Mouse (Mus musculus): ENCODE data around the gene Grid1.

The Grid1 gene

DNA sequence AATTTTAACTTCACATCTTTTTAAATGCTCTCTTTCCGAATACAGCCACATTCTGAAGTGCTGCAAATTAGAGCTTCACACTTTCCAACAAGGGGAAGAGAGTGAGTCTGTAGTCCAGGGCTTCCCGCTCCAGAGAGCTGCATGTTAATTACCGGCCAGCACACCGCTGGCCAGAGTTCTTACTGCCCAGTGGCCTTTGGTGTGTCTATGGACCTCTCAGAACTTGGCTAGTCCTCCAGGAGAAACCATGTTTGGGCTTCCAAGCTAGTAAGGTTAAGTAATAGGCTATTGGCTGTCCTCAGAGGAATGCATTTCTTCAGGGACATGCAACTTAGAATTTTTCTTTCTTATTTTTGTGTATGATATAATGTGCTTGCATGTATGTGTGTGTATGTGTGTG is 301.0 kb downstream of the Grid1 start:
- peak; percentile 8 to 56 for DNase-seq

DNA sequence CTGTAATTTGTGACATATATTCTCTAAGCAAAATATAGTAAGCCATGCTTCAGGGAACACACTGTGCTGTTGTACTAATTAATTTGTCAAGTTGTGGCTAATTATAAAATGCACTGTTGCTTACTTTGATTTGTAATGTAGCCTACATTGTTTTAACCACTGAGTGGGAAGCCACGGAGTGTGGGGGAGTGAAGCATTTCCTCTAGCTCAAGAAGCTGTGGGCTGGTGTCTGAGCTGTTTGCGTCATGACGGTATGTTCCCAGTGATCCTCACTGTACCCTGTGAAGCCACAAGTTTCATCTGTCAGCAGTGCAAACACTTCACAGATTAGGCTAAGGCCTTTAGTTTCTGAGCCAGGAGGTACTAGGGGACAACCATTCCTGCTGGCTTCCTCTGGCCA is 302.2 kb downstream of the Grid1 start:
- no peak for DNase-seq

DNA sequence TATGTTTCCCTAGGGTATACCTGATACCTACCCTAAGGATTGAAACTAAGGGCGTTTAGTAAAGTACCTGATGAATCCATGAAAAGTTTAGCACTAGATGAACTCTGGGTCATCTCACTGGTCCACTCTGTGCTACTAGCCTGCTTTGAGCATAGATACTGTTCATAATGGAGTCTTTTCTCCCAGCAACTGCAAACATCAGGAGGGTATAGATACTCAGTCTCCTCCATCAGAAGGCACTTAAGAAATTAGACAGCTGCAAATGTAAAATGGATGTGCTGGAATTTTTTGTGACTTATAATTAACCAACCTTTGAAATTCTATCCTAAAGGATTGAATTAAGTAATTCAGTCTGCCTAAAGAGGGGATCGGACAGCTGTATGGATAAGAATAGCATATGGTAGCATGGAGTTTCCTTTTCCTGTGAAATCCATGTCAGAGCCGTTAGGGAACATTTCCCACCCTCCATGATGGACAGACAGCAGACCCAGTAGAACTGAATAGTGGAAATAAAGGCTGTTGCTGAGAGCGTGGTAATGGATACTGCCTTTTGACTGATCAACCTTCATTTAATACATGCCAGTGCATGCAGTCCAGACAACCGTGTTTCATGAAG is 303.5 kb downstream of the Grid1 start:
- DNase-seq, result no peak

DNA sequence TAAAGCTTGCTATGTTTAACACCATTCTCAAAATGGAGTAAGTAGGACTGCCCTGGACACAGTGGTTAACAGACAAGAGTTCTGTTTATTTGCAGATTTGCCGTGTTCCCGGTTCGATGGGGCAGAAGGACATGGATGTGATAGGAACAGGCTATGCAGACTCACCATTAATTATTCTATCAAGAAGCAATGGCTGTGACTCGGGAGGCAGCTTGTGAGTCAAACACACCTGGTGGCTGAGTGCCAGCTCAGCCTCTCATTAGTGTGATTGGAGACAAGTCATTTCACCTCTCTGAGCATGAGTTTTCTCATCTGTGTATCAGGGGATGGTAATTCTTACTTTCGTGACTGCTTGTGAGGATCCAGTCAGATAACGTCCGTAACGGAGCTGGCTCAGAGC is 307.7 kb downstream of the Grid1 start:
- no peak for DNase-seq

DNA sequence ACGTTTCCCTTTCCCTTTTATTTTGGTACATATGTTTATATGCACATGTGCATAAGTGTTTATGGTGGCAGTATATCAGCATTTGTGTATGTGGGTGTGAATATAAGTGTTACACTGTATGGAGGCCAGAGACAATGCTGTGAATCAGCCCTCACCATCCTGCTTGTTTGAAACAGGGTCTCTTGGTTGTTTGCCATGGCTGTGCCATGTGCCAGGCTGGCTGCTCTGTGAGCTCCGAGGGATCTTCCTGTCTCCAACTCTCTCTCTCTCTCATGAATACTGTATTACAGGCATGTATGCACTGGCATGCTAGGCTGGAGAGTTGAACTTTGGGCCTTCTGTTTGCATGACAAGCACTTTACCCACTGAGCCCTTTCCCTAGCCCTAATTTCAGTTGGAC is 315.1 kb downstream of the Grid1 start:
- no peak for DNase-seq

DNA sequence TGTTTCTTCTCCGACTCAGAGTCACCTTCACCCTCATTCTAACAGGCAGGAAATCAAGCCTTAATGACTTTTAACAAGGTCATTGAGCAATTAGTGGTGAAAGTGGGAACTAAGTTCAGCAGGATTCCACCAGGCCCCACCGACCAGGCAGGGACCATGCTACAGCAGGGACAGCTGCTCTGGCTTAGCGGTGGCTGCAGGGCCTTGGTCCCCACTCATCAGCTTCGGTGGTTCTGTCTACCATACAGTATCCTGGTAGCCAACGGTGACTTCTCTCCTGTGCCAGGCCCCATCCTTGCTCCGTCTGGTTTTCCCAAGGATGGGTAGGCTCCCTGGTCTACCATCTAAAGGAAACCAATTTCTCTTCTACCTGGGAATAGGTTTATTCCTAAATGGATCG is 318.2 kb downstream of the Grid1 start:
- no peak for DNase-seq

DNA sequence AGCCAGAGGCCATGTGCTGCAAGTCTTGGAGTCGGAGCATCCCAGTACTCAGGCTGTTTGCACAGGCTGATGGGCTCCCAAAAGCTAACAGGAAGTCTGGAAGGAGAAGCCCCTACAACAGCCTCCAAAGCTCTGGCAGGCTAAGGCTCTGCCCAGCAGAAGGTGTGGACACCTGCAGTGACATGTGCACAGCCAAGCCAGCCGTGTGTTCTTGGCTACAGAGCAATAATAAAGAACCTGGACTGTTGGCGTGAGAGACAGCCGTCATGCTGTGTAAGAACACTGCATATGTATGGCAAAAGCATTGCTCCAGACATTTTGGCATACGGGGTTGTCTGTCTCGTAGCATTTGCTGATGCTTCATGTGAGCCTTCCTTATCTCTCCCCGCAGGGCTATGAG is 319.9 kb downstream of the Grid1 start:
- DNase-seq, result no peak

DNA sequence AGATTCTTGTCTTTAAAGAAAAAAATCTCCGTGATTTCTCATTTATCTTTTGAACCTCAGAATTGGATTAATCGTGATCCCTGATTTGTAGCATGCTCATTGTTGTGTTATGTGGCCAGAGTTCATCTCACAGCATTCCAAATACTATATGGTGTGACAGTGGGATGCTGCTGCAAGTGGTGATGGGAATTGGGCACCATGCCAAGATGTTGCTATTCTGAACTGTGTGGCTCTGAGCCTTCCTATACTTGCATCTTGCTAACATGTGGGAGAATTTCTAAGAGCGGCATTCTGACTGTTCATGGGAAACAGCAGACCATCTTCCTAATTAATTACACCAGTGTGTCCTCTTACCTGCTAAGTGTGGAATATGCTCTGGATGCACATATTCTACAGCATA is 332.5 kb downstream of the Grid1 start:
- no peak for DNase-seq

DNA sequence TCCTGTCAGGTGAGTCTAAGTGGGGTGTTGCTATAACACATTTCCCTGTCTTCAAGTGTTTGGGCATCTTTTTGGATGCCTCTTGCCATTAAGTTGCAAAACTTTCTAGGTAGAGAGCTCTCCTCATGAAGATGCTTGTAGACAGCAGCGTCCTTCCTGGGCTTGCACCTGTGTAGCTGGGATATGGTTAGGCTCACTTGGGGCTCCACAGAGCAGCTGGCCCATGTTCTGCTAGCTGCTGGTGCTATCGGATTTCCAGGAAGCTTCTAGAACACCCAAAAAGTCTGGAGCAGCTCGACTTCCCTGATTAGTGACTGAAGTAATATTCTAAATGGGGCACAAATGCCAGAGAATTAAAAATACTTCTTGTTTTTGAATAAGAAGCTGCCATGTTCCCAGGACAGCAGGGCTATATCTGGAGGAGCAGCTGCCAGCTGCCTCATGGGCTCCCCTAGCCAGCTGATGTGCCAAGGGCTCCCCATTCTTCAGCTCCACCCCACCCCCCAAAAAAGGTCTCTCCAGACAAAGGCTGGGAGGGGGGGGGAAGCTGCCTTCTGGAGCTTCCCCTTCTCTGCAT is 333.9 kb downstream of the Grid1 start:
- no peak for DNase-seq

DNA sequence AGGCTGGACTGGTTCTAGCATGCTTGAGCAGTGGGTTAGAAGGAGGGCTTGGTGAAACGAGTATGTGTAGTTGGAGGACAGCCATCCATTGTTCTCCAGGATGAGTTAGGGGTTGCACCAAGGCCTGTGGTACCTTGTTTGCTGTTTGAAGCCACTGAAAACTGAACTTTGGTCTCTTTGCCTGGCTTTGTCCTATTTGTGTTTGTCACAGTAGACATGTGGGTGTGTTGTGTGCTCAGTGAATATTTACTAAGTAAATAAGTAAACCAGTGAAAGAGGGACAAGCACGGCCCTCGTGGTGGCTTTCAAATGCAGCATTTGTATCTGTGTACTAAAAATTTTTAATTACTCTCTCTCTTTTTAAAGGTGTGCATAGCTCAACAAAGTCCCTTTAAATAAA is 334.5 kb downstream of the Grid1 start:
- peak in 1 of 2 experiments; percentile 16 for DNase-seq

DNA sequence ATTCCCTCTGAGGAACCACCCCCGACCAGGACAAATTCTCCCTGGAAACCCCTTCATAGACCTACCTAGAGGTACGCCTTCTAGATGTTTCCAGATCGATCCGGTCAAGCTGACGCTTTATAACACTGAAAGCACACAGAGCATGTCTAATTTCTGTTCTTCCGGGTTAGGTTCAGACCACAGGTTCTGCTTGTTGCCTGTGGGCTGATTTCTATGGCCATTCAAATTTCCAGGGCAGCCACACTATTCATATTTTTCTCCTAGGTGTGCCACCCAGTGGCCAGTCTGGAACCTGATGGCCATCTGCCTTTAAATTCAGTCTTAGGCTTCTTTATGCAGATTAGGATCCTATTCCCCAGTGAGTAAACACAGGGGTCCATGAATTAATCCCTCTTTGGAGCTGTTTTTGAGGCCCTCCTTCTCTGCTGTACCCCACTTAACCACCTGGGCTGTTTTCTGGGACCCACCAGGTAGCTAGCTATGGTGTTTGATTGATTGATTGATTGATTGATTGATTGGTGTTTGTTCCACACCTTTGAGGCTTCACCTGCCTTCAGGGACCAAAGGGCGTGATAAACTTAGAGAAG is 337.3 kb downstream of the Grid1 start:
- DNase-seq, result peak in 1 of 2 experiments; percentile 40

DNA sequence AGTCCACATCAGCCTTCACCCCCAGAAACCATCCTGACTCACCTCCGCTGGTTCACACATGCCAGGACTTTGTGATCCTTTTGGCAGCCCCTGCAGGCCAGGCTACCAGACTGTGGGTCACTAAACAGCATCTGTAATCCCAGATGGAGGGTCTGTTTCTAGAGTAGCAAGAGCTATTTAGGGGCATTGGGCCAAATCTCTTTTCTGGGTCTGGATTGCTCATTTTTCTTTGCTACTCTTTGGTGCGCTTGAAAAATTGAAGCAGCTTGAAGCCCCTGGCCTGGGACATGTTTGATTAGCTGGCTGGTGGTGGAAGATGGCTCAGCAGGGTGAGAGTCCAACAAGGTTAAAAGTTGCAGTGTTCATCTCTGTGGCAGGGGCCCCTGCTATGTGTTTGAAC is 339.4 kb downstream of the Grid1 start:
- no peak for DNase-seq

DNA sequence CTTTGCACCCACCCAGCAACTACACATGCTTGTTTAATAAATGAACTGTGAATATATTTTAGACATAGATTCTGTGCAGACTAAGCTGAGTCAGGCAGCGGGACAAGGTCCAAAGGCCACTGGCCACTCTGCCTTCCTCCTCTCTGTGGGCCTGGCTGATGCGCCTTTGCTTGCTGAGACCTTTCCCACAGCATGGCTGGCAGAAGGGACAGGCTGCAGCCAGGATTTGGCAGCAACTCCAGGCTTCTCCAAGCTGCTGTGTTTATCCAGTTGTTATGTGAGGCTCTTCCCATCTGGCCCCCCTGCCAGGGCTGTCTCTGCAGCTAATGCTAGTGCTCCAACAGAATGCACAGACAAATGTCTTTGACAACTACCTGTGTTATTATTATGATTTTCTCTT is 347.5 kb downstream of the Grid1 start:
- peak; percentile 73 to 86 for DNase-seq

DNA sequence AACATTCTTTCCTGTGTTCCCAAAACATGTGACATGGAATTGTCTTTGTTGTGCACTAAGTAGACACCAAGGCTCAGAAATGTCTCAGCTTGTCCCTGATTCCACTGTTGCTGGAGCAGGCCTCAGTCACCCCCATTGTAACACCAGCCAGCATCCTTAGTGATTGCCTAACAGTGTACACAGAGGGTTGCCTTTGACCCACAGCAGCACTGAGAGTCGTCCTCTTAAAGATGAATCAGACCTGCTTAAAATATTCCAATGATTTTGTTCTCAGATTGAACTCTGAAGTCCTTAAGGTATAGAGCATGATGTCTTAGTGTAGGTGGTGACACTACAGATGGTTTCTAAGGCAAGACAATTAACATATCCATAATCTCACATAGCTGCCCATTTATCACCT is 354.0 kb downstream of the Grid1 start:
- DNase-seq, result no peak

DNA sequence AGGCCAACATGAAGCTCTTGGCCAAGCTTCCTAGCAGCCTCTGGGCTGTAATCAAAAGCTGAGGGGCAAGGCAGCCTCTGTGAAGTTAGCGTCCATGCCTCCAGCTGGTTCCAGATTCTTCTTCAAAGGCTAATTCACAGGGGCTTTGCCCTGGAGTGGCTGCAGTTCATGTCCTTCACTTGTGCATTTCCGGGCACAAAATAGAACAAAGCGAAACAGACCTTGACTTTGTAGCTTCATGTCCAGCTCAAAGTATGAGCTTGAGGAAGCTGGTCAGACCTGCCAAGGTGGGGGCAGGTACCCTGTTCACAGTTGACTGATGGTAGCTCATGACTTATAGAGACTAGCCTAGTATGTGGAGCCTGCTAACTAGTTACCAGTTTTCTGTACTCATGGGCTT is 356.1 kb downstream of the Grid1 start:
- no peak for DNase-seq

DNA sequence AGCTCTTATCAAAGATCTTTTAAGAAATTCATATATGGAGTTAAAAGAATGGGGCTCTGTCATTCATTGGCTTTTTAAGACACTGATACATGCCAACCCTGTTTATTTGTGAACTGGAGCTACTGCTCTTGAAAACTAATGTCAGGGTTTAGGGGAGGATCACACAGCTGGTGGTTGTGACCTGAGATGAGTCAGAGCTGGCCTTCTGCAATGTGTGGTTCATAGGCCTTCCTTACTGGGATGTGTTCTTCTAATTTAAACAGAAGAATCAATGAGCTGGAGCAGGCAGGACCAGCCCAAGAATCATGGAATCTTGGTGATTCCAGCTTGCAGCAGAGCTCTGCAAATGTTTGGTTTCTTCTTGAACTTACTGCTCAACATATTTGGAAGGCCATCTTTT is 359.2 kb downstream of the Grid1 start:
- DNase-seq, result no peak

DNA sequence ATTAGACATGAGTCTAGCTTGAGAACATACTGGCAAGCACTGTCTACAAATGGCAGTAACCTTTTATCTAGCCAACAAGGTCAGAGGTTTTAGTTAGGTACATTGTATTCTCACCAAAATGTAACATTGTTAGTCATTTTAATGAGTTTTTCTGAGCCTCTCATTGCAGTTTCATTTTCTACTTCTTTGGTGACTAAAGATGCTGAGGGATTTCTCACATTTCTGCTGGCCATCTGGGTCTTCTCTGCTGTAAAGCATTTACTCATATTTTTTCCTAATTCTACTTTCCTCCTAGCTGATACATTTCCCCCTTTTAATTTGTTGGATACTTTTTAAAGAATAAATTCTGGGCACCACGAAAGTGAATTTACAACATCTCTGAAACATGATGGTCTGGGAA is 365.5 kb downstream of the Grid1 start:
- no peak for DNase-seq

DNA sequence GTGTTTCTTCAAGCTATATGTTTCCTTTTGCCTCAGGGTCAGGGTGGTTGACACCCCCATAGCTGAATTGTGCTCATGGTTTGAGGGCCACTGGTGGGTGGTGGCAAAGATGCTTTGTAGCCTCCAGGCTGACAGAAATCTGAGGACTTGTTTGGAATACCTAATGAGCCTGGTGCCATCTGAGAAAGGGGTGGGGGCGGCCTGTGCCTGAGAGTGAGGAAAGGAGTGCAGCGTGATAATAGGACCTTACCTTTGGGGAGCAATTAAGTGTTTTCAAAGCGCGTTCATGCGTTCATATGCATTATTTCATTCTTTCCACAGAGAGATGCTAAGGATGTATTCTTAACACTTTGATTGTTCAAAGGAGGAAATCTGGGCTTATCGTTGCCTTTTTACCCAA is 372.3 kb downstream of the Grid1 start:
- DNase-seq, result no peak

DNA sequence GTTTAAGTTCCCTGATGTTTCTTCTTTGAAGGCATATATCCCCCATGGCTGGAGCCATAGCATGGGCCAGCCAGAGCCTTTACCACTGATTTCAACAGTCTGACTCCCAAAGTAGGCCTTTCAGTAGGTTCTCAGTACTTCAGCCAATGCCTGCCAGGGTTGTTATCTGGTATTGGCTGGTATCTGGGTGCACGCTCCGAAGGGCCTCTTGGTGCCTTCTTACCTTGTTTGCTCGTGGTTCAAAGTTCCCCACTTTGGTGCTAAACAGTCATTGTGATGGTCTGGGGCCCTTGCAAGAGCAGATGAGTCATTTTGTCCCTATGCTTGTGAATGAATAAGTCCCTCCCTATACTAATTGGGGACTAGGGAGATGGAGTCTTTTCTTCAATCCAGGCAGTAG is 377.5 kb downstream of the Grid1 start:
- DNase-seq, result no peak

DNA sequence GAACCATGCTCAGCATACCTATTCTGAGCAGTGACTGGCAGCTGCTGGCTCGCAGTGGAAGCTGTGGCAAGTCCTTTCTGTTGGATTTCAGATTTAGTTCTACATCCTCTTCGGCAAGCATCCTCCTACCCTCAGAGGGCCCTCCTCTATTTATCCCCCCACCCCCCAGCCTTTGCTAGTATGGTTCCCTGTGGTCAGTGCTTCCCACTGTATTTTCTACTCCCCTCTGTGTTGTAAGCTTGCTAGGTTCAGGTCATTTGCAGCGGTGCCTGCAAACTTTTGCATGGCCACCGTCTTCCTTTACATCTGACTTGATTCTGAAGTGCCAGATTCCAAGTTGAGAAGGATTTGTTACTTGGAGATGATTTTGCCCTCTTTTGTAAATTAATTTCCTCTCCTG is 378.5 kb downstream of the Grid1 start:
- DNase-seq, result no peak

DNA sequence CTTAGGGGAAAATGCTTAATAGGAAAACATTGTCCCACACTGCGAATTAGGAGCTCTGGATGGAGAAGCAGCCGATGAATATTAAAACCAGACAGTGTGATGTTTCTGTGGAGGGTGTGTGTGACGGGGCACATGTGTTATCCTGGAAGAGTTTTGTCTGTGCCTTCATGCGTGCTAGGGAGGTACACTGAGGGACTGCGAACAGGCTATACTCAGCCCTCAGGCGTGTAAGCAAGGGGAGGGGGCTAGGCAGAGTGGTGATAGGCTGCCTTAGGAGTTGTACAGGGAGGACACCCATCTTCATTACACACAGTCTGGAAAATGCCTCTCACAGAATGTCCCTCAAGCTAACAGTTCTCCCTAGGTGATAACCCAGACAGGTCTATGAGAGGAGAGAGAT is 379.0 kb downstream of the Grid1 start:
- no peak for DNase-seq

DNA sequence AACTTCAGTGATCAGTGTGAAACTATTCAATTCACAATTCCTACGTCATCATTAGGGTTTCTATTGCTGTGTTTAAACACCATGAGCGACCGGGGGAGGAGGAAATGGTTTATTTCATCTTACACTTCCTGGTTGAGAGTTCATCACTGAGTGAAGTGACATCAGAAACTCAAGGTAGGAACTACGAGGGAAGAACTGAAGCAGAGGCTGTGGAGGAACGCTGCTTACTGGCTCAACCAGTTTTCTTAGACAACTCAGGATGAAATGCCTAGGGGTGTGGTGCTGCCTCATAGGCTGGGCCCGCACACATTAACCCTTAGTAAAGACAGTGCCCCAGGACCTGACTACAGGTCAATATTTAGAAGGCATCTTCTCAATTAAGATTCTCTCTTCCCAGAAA is 389.5 kb downstream of the Grid1 start:
- DNase-seq, result no peak

DNA sequence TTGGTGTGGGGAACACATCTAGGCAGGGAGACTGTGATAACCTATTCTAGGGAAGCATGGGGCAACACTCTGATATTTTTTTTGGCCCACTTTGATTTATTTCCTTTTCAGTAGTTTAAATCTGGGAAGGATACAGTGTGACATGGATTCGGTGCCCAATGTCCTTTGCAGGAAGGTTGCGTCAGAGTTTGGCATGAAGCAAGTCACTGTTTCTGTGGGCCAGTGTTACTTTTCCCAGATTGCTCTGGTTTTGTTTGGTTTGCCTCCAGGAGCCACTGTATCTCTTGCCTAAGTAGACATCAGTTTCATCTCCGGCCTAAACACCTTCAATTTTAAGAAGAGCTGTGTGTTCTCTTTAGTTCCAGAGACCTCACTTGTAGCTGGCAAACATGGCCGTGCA is 399.1 kb downstream of the Grid1 start:
- no peak for DNase-seq

DNA sequence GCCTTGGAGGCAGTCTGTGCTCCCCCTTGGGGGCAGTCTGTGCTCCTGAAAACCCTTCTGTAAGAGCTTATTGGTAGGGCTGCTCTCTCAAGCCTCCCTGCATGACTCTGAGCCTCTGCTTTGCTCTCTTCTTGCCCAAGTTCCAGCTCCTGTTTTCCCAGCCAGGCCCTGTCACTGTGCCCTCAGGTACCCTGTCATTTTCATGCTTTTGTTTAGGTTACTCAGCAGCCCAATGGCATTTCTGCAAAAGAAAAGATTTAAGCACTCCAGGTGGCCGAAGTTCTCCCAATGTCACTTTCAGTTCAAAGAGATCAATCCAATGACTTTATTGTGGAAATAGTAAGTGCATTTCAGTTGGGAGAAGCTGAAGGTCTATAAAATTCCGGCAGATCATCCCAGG is 402.3 kb downstream of the Grid1 start:
- DNase-seq, result no peak

DNA sequence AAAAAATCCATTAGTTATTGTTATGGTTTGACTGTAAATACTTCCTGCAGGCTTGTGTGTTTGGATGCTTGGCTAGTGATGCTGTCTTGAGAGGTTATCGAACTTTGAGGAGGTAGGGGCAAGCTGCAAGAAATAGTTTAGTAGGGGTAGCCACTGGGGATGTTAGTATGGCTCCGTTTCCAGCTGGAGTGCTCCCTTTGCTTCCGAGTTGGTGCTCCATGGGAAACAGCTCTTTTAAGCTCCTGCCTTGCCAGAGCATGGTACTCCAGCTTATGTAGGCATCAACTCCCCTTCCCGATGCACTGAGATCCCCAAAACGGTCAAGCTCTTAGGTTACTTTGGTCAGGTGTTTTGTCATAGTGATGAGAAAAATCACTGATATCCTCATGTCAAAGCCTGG is 407.7 kb downstream of the Grid1 start:
- DNase-seq, result no peak
